Mouse (Mus musculus) liver, embryonic 14.5 days (tissue): ENCODE results near the gene Bglap2. TPM values are rescaled to one million over a fixed set of nuclear protein-coding genes. Genes with fewer than 3 reads are reported as not detected.
A peak's percentile ranks its signal among the peaks of the same experiment; 100 is the strongest.
"Not testable (repeated sequence)": the region's sequence is repeated elsewhere in the genome, so short reads cannot be mapped to it uniquely, and the experiment has no call there.

Source experiments
- ATAC-seq: fragments of 200-750 bp; cut with Nextera tagmentation; 2 replicates; pipeline ENCODE4 v1.8.0; 2017; ENCODE audit warnings: moderate number of reproducible peaks, mild to moderate bottlenecking, moderate library complexity; ENCODE audit not compliant: insufficient read depth
- DNase-seq, 3 experiments: peaks; one replicate each; pipeline ENCODE4 v3.0.0-alpha.2; 2012 to 2013; ENCODE audit warnings: low read depth in 3 of 3, low spot score in 3 of 3
- H3K27ac ChIP-seq: fragments of 300-500 bp; sonication (generic); 2 replicates; pipeline ENCODE4 v1.5.1; 2014; ENCODE audit warnings: moderate library complexity, mild to moderate bottlenecking, control low read depth, inconsistent platforms
- H3K27me3 ChIP-seq: fragments of 300-500 bp; sonication (generic); 2 replicates; pipeline ENCODE4 v1.6.1; 2014; ENCODE audit warnings: mild to moderate bottlenecking, low read length, moderate library complexity; ENCODE audit not compliant: control insufficient read depth, insufficient read depth
- H3K36me3 ChIP-seq: fragments of 300-500 bp; sonication (generic); replicated peaks from 2 replicates; pipeline ENCODE4 v1.6.1; 2014; ENCODE audit warnings: low read depth; ENCODE audit not compliant: control insufficient read depth, insufficient read depth
- H3K4me1 ChIP-seq, 2 experiments: fragments of 200-500 bp in 1 of 2; fragments of 300-500 bp in 1 of 2; sonication (generic) in 1 of 2; replicated peaks; 2 replicates each; pipeline ENCODE4 v1.6.1; 2012 to 2014; ENCODE audit warnings: antibody characterized with exemption in 1 of 2, inconsistent platforms in 1 of 2, low read length in 1 of 2; ENCODE audit not compliant: control insufficient read depth in 2 of 2, insufficient read depth in 2 of 2
- H3K4me2 ChIP-seq: fragments of 300-500 bp; sonication (generic); 2 replicates; pipeline ENCODE4 v1.6.1; 2014; ENCODE audit warnings: low read depth, mild to moderate bottlenecking, control low read depth, moderate library complexity
- H3K4me3 ChIP-seq, 2 experiments: fragments of 200-500 bp in 1 of 2; fragments of 300-500 bp in 1 of 2; sonication (generic) in 1 of 2; 2 replicates each; pipeline ENCODE4 v1.5.1; 2012 to 2014; ENCODE audit warnings: low read depth in 2 of 2, low read length in 2 of 2, mild to moderate bottlenecking in 2 of 2, control low read depth in 1 of 2, inconsistent platforms in 1 of 2, moderate library complexity in 1 of 2; ENCODE audit not compliant: insufficient read depth in 1 of 2
- H3K9ac ChIP-seq: fragments of 300-500 bp; sonication (generic); replicated peaks from 2 replicates; pipeline ENCODE4 v1.6.1; 2014; ENCODE audit warnings: mild to moderate bottlenecking, control low read depth, moderate library complexity
- H3K9me3 ChIP-seq: fragments of 300-500 bp; sonication (generic); 2 replicates; pipeline ENCODE4 v1.6.1; 2016; ENCODE audit warnings: low read length, mixed read lengths; ENCODE audit not compliant: control insufficient read depth
- CTCF ChIP-seq: IDR thresholded peaks from 2 replicates; pipeline ENCODE4 v1.5.1; 2016; ENCODE audit warnings: antibody characterized with exemption, low read depth, control low read depth
- EP300 ChIP-seq: IDR thresholded peaks from 2 replicates; pipeline ENCODE4 v1.6.1; 2016; ENCODE audit warnings: antibody characterized with exemption, low read depth
- WGBS: fragments of 180-500 bp; shearing (Covaris S2); extraction: QIAGEN DNeasy Blood & Tissue Kit; methylation state at CpG from one replicate; pipeline ENCODE4 v1.1.7; 2014; ENCODE audit not compliant: insufficient replicate concordance; 5-methylcytosine and 5-hydroxymethylcytosine counted together
- polyA plus RNA-seq, 2 experiments: library from polyadenylated mRNA; depleted of rRNA in 1 of 2; stranded (reverse) in 1 of 2; unstranded in 1 of 2; fragments of >200 nt; fragmentation: Nextera tagmentation in 1 of 2; extraction: Ambion mirVana in 1 of 2; gene quantifications; 2 replicates each; pipeline versions ENCODE4 v1.2.1 to v1.2.3; 2012 to 2014

Bglap2 gene
- polyA plus RNA-seq (2012; rRNA removed) (not detected in 2 replicates), polyA plus RNA-seq (2014; fragmentation: Nextera tagmentation; extraction: Ambion mirVana) (not detected in 2 replicates)

DNA sequence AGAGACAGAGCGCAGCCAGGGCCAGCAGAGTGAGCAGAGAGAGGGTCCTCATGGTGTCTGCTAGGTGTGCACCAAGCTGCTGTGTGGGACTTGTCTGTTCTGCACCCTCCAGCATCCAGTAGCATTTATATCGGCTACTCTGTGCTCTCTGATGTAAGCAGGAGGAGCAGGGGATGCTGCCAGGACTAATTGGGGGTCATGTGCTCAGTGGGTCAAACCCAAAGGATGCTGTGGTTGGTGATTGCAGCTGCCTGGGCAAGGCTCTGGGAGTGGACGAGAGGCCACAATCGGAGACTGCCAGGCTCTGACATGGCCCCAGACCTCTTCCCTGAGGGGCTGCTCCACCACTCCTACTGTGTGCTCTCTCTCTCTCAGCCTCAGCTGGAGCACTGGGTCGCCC, at the start of gene Bglap2:
Gene Bglap2, minus strand, starts transcription at position 101 of the 400 bp plus-strand sequence.
- H3K27ac ChIP-seq, ATAC-seq, H3K36me3 ChIP-seq, H3K4me2 ChIP-seq, H3K4me3 ChIP-seq, H3K27me3 ChIP-seq, H3K9me3 ChIP-seq, H3K9ac ChIP-seq, H3K4me1 ChIP-seq, DNase-seq: not testable (repeated sequence)
- 43% methylated on average over 4 of the region's 5 CpGs for WGBS

DNA sequence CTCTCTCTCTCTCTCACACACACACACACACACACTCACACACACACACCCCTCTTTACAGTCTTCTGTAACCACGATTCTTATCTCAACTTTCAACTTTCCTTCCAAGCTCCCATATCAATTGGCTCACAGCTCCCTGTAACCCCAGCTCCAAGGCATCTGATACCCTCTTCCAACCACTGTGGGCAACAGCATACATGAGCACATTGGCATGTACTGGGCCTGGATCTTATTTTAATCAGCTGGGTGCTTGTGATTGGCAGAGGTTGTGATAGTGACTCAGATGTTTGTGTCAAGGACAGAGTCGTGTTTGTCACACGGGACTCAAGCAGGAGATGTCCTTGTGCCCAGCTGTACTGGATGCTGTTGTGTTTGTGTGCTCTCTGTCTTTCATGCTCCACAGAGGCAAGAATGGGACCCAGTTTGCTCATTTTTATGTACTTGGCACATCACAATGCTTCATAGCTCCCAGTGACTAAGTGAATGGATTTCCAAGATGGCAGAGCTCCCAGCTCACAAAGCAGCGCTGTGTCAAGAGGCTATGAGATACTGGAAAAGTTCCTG, 48.9 kb upstream of the Bglap2 start:
- Histone ChIP-seq H3K4me3 (no peak overlapping the region), H3K36me3 (no peaks in the 10 kb centered on the region), H3K4me2 (no peak overlapping the region), H3K9me3 (no peaks in the 10 kb centered on the region), H3K9ac (no peak overlapping the region), H3K27ac (no peak overlapping the region), H3K4me1 (peaks cover 15 to 23% of the 10 kb centered on the region in 2 experiments), H3K27me3 (no peaks in the 10 kb centered on the region; the same call in 1 of the 2 replicates)
- whole genome bisulfite sequencing: 44% methylated on average over 4 of the region's 4 CpGs
- DNase-seq (no peak), ATAC-seq (no peak)
- TF ChIP-seq EP300 (no peak), CTCF (no peak)

GRCm38 (mm10) chr3:88425708-88426420, 47.4 kb upstream of the Bglap2 start:
- Histone ChIP-seq H3K27me3 (no peaks in the 10 kb centered on the region; the same call in 1 of the 2 replicates), H3K9me3 (no peaks in the 10 kb centered on the region), H3K4me3 (peak overlapping the region in 1 of 2 experiments; percentile 76; a peak in 1 of 4 replicates), H3K4me1 (peaks cover 23 to 35% of the 10 kb centered on the region in 2 experiments), H3K9ac (no peak overlapping the region), H3K36me3 (no peaks in the 10 kb centered on the region), H3K27ac (no peak overlapping the region), H3K4me2 (peak overlapping the region; percentile 63)
- DNase-seq: no peak
- ATAC-seq: no peak
- TF ChIP-seq EP300 (no peak), CTCF (no peak)
- 68% methylated on average over 10 of the region's 10 CpGs for WGBS

DNA sequence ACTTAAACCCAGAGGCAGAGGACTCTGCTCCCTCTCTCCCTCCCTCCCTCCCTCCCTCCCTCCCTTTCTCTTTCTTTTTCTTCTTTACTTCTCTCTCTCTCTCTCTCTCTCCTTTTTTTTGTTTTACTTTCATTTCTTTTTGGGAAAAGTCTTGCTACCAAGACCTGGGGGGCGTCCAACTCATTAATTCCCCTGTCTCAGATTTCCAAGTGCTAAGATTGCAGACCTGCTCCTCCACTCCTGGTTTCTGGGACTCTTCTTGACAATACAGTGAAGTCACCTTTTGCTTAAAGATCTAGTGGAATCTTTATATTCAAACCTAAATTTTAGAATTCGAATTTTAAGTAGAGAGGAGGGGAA, 46.8 kb upstream of the Bglap2 start:
- no peak for ATAC-seq
- TF ChIP-seq CTCF: no peak
- TF ChIP-seq EP300: no peak
- Histone ChIP-seq H3K4me1 (peaks cover 23 to 35% of the 10 kb centered on the region in 2 experiments), H3K9ac (no peak overlapping the region), H3K27me3 (no peaks in the 10 kb centered on the region; the same call in 1 of the 2 replicates), H3K27ac (peak overlapping the region; percentile 33), H3K36me3 (peaks cover 5% of the 10 kb centered on the region; the same call in 1 of the 2 replicates), H3K4me2 (peak overlapping the region; percentile 63), H3K9me3 (no peaks in the 10 kb centered on the region), H3K4me3 (peak overlapping the region in 1 of 2 experiments; percentile 76; a peak in 2 of 4 replicates)
- 12% methylated on average over 2 of the region's 2 CpGs for WGBS
- no peak for DNase-seq

DNA sequence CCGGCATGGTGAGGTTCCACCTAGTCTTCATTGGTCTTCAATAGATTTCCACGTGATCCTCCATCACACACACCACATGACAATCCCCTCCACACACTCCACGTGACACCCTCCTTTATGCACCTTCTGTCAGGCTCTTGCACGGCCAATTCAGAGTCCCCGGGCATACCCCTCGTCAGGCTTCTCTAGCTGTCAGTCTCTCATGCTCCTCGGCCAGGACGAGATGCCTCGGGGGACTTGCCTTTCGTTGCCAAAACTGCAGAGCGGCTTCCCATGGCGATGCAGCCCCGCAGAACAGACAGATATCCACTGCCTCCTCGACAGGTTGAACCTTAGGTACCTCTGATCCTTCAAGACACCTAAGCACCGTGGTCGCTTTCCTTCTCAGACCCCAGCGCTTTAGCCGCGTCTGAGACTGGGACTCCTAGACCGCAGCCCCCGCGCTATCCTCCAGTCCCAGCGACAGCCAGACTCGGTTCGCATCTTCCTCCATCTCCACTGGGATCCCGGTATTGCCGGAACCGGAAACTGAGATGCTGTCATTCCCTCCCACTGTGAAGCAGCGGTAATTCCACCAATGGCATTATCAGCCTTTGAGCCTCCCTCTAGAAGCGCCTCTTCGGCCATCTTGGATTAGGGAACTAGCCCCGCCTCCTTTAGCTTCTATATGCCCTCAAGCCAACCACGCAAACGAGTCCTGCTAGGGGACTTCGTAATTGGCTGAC, 46.3 kb upstream of the Bglap2 start, which contains the start of gene Slc25a44:
Gene Slc25a44, minus strand, starts transcription at position 535 of the 725 bp plus-strand sequence.
- peaks cover 23 to 35% of the 10 kb centered on the region in 2 experiments for H3K4me1 ChIP-seq
- ATAC-seq (peak; percentile 97), DNase-seq (peak; percentile 99)
- H3K36me3 ChIP-seq: peaks cover 11% of the 10 kb centered on the region; the same call in 1 of the 2 replicates
- H3K4me2 ChIP-seq: peak within 1 kb of the TSS; percentile 81
- TF ChIP-seq CTCF: no peak
- TF ChIP-seq EP300: no peak
- no peaks in the 10 kb centered on the region; the same call in 1 of the 2 replicates for H3K27me3 ChIP-seq
- WGBS: under 1% methylated on average over 35 of the region's 35 CpGs
- H3K9ac ChIP-seq: peak within 1 kb of the TSS; percentile 70
- peak within 1 kb of the TSS; percentile 74 to 76 for H3K4me3 ChIP-seq
- no peaks in the 10 kb centered on the region for H3K9me3 ChIP-seq
- peak within 1 kb of the TSS; percentile 53 for H3K27ac ChIP-seq
